Mouse (Mus musculus): ENCODE measurements around the gene Ssr2.
"Not testable (repeated sequence)": the region's sequence is repeated elsewhere in the genome, so short reads cannot be mapped to it uniquely, and the experiment has no call there.

Gene Ssr2

DNA sequence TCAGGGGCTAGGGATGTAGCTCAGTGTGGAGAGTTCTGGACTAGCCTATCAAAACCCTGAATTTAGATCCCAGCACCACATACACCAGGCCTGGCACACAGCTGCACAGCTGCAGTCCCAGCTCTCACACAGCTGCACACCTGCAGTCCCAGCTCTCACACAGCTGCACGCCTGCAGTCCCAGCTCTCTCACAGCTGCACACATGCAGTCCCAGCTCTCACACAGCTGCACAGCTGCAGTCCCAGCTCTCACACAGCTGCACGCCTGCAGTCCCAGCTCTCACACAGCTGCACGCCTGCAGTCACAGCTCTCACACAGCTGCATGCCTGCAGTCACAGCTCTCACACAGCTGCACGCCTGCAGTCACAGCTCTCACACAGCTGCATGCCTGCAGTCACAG, 20.9 kb downstream of the Ssr2 start:
- DNase-seq (ENCODE audit: low spot score in 2 of 2): not testable (repeated sequence)

DNA sequence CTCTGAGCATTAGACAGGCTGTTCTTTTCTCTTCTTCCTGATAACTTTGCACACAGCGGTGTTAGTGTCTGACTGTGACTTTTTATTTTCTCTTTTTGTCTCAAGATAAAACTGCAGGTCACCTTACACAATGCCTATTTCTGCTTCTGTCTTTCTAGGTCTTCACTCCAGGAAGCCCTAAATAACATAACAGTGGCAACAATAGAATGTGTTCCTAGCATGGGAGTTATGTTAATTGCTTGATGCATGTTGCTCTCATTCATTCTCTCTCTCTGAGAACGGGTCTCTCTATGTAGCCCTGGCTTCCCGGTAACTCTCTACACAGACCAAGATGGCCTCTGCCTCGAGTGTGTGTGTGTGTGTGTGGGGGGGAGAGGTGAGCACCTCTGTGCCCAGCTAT, 26.8 kb downstream of the Ssr2 start:
- no peak for DNase-seq (ENCODE audit: low spot score in 2 of 2)

DNA sequence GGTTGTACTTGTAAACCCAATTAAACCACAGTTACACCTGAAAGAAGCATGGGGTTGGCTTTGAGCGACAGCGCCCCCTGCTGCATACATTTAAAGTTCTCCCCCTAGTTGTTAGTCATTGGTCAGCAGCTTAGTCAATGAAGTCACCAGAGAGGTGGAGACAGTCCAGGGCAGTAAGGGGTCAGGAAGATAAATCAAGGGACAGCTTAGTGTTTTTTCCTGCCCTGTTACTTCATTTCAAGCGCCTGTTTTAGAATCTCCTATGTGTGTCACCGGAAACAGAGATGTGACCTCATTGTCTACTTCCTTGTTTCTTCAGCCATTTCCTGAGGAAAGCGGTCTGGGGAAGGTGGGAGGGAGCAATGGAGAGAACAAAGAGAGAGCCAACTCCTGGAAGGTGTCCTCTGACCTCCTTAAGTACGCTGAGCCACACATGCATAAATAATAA, 28.1 kb downstream of the Ssr2 start:
- DNase-seq (ENCODE audit: low spot score in 2 of 2): no peak

DNA sequence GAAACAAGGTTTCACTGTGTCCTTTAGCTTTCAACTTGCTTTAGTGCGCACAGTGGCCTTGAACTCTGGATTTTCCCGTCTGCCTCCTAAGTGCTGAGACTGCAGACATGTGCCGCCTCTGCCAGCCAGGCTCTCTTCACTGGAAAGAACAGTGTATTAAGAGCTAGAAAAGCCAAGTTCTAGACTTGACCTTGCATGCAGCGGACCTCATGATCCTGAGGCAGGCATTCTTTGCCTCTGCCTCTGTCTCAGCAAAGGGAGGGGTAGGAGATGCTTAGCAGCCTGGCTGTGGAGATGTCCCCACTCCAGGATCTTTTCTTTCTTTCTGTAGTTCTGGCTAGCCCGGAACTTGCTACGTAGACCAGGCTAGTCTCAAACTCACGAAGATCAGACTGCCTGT, 29.2 kb downstream of the Ssr2 start:
- no peak for DNase-seq (ENCODE audit: low spot score in 2 of 2)

DNA sequence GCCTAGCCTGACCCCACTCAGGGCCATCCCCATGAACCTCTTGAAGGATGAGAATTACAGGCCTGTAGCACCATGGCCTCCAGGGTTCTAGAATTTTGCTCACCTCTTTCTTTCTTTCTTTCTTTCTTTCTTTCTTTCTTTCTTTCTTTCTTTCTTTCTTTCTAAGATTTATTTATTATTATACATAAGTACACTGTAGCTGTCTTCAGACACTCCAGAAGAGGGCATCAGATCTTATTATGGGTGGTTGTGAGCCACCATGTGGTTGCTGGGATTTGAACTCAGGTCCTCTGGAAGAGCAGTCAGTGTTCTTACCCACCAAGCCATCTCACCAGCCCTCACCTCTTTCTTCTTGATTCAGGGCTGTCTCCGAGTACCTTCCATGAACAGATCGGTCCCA, 30.0 kb downstream of the Ssr2 start, which contains the start of gene Arhgef2:
Gene Arhgef2 (plus strand): TSS at position 301 of the 400 bp plus-strand sequence.
- DNase-seq (ENCODE audit: low spot score in 2 of 2): not testable (repeated sequence)

DNA sequence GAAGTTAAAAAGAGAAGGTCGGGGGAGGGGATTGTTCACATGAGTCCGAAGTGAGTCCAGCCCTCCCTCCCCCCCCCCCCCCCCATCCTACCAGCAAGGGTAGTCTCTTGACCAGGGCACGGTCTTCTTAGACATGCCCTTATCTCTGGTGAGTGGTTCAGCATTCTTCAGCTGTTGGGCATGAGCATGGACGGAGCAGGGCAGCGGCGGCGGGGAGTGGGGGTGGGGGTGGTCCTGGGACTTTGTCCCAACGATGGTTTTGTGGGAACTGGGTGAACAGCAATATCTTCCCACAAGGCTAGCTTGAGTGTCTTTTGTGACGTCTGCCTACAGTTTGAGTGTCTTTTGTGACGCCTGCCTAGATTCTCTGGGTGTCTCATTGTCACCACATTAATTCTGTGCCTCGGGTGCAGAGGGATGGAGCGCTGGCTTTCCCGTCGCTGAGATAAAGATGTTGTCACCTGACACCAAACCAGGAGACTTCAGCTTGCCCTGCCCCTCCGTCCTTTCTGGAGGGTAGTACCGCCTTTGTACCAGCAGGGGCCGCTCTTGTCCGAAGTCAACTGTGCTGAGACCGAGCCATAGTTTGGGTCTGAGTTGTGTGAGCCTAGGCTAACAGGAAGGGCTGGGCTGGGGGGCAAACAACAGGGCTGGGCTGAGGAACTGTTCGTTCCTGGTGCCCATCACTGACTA, 31.5 kb downstream of the Ssr2 start:
- DNase-seq (ENCODE audit: low spot score in 2 of 2): peak; percentile 80 to 88

DNA sequence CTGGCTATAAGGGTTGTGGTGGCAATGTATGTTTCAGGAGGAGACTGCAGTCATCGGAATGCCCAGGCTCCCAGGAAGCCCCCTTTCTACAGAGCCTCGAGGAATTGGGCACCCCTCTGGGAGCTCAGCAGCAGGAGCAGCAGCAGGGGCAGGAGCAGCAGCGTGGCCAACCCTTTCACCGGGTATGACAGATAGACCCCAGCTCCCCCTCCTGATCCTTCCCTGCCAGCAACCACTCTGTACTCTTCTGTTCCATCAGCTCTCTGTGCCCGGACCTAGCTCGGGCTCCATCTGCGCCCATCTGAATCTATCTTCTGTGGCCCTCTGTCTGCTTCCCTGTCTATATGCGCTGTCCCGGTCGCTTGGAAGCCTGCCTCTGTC, 32.1 kb downstream of the Ssr2 start:
- no peak for DNase-seq (ENCODE audit: low spot score in 2 of 2)

DNA sequence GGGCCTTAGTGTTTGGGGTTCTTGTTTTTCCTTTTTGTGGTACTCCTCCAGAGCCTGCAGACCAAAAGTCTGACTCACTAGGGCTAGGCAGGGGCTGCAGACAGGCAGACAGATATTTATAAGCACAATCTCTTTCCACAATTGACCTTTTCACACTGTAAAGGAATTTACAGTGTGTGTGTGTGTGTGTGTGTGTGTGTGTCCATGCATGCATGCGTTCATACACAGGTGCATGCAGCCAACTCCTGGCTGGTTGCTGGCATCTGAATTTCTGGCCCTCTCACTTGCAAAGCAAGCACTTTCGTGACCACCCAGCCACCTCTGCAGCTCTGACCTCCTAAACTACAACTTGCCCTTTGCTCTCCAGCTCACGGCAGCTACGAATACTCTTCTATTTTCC, 33.4 kb downstream of the Ssr2 start:
- DNase-seq (ENCODE audit: low spot score in 2 of 2): no peak

DNA sequence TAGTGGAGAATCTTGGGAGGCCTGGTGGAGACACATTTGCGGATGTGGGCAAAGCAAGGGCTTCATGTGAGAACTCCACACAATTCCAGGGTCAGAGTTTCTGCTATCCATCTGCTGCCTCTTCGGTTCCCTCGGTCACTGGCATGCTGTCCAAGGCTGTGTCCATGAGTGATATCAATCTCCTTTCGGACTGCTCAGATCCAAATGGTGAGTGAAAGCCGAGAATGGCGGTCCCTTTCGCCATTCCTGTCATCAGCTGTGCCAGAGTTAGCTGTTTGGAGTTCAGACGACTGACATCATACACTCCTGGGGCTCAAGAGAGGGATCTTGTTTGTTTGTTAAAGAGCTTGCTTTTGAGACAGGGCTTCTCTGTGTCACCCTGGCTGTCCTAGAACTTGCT, 38.7 kb downstream of the Ssr2 start:
- no peak for DNase-seq (ENCODE audit: low spot score in 2 of 2)

DNA sequence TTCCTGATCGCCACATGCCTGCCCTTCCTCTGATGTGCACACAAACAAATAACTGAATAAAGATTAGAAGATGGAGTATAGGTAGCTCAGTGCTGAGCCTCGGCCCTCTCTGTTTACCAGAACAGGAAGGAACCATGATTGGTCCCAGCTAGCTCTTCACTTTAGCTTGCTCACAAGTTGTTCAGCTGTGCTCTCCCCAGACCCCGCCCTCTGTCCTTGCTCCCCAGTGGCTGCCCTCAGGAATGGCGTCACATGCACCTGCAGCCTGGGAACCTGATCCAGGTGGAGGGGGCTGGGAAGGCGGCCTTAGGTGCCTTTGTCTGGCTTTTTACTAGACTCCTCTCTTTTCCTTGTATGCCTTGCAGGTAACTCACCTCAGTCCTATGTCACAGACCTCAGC, 39.4 kb downstream of the Ssr2 start:
- DNase-seq (ENCODE audit: low spot score in 2 of 2): no peak

DNA sequence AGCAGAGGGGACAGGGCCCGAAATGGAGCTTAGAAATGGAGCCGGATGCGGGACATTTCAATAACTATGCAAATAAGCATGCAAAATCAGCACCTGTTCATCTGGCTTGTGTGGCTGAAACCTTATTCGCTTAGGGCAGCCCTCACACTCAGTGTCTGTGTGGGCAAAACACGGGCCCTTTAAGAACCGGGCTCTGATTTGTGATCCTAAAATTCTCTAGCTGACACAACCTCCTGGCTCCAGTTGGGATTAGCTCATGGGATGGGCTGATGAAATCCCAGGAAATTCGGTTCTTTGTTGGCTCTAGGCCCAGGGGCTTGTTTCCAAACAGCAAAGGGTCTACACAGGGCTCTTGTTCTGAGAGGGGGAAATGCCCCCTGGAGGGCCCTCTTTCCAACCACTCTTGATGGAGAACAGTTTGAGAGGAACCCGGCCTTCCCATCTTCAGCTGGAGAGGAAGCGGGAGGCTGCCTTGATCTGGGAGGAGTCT, 40.3 kb downstream of the Ssr2 start:
- no peak for DNase-seq (ENCODE audit: low spot score in 2 of 2)

DNA sequence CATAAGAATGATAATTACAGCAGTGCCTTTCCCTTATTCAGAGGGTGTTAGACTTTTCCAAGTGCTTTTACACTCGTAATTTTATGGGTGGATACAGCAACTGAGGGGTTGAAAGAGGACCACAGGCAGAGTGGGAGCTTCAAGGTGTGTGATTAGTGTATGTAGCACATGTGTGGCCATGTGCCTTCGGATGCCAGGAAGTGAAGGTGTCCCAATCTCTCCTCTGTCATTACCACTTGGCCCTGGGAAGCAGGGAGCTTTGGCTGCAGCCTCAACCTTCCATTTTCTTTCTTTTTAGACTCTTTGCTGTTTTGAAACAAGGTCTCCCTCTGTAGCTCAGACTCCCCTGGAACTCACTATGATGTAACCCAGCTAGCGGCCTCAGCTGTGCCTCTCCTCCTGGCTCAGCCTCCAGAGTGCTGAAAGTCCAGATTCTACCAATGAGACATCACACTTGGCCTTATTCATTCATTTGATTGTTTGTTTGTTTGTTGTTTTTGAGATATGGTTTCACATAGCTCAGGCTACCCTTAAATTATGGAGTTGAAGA, 41.4 kb downstream of the Ssr2 start:
- DNase-seq (ENCODE audit: low spot score in 2 of 2): no peak

DNA sequence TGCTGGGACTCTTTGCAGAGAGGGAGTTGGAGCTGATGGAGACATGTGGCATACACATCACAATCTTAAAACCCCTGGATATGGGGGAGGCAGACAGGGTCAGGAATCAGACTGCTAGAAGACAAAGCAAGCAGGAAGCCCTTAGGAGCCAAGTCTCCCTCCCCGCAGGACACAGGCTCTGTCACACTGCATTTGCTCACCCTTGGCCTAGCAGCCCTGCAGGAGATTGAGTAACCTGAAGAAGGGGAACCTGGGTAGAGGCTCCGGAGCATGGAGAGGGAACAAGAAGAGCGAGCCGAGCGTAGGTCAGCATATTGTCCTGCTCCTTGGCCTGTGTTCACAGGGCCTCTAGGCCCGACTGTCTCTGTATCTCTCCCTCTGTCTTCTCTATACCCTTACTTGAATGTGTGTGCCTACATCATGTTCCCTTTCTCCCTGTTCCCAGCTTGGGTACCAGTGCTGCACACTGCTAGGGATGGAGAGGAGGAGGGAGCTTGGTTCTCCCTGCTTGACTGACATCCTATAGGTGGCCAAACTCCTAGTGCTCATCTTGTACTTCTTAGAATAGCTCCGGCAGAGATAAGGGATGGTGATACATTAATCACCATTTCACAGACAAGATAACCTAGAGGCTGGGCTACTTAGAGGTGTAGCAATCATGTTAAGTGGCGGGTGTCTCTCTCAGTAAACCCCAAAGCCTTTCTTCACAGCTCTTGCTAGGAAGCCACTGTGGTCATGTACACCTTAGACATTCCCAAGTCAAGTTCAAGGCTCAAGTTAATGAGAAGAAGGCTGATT, 42.6 kb downstream of the Ssr2 start:
- no peak for DNase-seq (ENCODE audit: low spot score in 2 of 2)

DNA sequence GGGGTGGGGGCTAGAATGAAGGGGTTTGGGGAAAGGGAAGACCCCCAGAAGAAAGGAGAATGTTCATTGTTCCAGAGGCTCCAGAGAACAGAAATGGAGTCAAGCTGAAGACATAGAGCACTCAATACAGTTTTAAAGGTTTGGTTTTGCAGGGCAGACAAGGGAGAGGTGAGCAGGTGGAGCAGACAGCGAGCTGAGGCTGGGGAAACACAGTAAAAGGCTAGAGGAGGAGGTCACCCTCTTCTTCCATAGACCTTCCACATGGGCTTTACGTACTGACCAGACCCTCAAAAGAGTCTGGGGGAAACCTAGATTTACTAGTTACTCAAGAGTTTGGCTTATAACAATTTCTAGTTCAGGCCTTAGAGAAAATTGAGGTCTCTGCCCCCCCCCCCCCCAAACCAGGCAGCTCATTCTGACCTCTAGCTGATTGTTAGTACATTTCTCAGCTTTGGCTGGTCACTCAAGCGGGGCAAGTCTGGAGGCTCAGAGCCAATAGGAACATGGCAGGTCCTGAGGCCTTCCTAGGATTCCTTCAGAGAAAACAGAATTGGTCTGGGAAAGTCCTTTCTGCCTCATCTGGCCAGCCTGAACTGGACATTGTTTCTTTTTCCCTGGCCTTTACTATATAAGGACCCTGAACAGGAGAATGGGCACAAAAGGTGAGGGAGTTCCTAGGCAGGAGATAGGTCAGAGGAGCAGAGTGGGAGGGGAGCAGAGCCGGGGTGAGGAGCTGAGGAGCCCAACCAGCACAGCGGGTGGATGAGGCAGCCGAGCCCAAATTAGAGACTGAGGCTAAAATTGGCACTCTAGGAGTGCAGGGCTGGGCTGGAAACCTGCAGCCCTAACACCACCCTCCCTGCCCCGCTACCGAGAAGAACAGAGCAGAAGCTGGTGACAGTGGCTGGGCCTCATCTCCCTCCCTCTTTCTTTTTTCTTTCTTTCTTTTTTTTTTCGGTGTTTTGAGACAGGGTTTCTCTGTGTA, 43.7 kb downstream of the Ssr2 start:
- DNase-seq (ENCODE audit: low spot score in 2 of 2): no peak

DNA sequence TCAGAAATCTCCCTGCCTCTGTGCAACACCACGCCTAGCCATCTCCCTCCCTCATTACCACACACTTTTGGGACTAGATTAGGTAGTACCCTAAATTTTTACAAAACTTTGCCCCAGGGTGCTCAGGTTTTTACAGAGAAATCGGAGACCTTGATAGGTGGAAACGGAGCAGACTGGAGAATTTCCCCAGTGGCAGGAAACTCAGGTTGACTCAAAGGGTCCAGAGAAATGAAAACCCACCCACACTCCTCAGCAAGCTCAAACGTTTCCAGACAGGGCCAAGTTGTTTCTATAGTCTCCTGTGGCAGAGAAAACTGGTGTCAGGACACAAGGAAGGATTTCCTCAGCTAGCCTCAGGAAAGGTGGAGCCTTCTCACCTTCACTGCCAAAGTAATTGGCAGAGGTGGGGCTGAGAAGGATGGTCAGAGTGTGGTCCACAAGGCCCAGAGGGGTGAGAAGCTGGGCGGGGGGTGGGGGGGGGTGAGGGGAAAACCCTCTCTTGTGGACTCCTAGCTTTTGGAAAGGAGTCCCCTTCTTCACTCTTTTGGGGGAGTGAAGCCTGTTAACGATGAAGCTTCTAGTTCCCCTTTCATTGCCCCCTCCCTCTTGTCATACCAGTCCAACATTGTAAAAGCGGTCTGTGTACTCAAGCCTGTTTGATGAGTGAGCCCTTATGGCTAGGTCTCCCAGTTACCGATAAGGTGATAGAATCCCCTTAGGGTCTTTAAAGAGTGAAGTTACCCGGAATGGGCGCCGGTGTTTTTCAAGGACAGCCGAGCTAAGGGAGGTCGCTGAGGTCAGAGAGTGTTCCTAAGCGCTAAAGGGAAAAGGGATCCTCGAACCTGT, 44.7 kb downstream of the Ssr2 start:
- no peak for DNase-seq (ENCODE audit: low spot score in 2 of 2)

DNA sequence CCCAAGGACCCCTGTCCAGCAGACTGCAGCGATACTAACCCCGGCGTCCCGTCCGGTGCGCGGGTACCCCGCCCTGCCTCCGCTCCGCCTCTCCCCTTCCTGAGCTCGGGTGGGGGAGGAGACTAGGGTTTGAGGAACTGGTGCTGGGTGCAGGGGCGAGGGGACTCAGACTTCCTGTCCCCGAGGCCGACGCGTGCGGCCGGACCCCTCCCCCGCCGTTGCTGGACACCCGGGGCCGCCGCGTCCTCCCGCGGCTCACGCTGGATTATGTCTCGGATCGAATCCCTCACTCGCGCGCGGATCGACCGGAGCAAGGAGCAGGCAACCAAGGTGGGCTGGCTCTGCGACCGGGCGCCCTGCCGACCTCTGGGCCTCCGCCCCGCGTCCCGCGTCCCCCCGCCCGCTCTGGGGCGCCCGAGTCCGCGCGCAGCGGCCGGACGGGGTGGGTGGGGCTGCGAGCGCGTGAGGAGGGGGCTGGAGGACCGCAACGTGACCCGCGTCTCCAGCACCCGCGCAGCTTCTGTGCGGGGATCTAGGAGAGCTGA, 45.4 kb downstream of the Ssr2 start:
- peak in 1 of 2 experiments; percentile 53 for DNase-seq (ENCODE audit: low spot score in 2 of 2)

DNA sequence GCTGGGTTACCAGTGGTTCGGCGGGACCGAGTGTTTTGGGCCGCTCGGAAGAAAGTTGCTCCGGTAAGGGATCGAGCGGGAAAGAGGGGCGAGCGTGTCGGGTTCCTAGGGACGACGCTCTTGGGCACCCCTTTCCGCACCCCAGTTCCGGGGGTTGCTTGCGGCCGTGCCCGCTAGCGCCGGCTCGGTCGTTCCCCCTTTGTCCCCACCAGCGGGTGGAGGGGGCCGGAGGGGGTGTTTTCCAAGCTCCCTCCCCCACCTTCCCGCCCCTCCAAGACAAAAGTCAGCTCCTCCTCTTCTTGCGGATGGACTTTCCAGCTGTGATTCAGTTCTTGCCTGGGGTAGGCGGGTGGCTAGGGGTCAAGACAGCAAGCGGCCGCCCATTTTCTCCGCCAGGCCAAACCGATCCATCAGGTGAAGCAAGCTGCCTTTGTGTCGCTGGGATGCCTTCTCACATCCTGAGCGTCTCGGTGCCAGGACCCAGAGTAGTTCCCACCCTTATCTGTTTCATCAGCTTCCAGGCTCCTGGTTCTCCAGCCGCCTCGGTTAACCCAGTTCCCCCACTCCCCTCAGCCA, 45.9 kb downstream of the Ssr2 start:
- no peak for DNase-seq (ENCODE audit: low spot score in 2 of 2)

DNA sequence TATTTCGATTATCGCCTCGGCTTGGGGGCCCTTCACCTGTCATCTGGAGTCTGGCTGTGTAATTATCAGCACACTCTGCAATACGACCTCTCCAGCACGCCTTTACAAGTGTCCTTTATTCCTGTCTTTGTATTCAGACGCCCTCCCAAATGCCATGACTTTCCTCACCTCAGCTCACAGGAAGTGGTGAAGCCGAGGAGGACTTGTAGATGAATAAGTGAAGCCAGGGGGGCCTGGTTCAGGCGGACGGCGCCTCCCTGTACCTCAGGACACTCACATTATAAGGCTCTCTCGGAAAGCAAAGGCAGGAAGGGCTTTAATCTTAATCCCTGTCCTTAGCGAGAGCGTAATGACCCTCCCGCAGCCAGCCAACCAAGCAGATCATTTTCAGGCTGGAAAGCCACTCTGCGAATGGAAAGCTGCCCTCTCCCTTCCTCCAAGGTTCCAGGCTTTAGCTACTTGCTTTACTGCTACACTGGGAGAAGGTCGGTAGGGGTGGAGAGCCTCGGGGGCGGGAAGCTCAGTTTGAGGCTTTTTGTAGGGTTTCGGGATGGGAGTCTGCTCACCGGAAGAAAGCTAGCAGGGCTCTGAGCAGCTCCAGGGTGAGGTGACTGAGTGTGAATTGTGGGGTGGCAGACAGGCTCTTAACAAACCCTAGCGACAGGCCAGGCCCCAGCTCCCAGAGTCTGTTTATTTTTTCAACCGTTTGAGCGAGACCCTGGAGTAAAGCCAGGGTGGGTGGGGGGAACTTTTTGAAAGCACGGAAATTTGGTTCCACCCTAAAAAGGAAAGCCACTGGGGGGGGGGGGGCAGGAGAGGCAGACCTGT, 46.7 kb downstream of the Ssr2 start:
- no peak for DNase-seq (ENCODE audit: low spot score in 2 of 2)

DNA sequence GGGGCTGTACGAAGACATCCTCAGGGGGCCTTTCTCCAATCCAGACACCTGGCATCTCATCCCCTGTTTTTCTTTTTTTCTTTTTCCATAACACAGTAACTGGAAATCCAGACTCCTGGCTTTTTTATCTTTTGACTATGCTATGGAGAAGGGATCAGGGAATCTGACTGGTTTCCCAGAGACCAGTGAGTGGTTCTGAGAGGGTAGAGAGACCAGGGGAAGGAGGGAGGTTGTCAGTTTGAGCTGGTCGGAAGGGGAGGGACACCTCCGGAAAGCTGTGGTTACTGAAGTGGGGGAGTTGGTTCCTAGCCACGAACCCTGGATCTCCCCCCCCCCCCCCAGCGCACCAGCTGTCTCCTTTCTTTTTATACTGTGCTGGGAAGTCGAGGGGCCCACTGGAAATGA, 47.3 kb downstream of the Ssr2 start:
- no peak for DNase-seq (ENCODE audit: low spot score in 2 of 2)
